Mouse (Mus musculus) thymus, adult 18-20 months (tissue): ENCODE data around the gene Nsun6.

Source experiments
- DNase-seq, 2 experiments: peaks; one replicate each; pipeline ENCODE4 v3.0.0; 2022; ENCODE audit warnings: mixed read lengths in 2 of 2

Nsun6 gene

DNA sequence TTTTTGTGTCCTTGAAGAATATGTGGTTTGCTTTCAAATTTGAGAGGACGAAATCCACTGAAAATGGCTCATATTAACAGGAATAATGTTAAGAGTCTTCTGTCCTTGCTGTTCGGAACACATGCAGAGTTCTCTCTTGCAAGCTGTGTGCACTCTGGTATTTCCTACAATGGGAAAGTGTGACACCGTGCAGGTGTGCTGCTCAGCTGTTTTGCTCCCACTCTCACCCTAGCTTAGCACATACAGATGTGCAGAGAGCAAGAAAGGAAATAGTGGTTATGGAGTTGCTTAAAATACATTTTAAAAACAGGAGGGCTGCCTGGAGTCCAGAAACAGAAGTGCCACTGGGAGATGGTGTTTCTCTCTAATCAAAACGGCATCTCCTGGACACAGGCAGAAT, 65.5 kb downstream of the Nsun6 start:
- peak; percentile 45 to 64 for DNase-seq

GRCm38 (mm10) chr2:14988451-14988850, 66.4 kb downstream of the Nsun6 start:
- no peak for DNase-seq

- DNase-seq: no peak
Measured at GRCm38 (mm10) chr2:14984029-14984428, 70.8 kb downstream of the Nsun6 start.

DNA sequence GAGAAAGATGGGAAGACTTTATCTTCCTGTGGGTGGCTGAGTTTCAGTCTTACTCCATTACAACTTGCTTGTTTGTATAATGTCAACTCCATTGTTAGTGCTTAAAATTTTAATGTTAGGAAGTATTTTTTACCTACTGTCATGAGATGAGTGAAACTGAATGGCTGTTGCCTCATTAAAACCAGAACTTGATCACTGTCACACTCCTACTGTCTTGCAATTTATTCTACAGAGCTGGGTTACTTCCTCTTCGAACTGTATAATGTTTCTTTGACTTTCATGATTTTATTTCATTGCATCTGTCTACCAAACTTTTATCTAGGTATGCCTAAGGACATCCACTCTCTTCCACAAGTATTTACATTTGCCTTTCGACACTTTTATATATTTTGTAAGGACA, 93.4 kb downstream of the Nsun6 start:
- DNase-seq: no peak

DNA sequence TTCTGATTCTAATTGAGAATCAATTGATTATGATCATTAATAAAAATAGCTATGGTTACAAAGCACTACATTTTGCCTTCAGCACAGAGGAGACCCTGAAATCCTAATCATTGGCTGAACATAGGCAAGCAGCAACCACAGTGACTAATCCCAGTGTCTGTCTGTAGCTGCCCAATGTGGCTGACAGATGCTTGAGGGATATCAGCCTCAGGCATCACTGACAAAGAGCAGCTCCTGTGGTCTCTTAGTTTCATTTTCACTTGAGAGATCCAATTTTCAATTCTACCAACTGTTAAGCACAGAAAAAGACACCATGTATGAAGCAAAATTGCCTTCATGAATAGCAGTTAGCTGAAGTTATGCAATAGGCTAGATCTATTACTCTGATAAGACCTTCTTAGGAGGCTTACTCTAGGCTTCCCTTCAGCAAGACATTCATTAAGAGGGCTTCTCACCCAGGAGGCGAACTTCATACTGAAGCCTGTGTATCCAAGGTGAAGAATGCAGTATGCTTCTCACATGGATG, 93.8 kb downstream of the Nsun6 start:
- DNase-seq: no peak

DNA sequence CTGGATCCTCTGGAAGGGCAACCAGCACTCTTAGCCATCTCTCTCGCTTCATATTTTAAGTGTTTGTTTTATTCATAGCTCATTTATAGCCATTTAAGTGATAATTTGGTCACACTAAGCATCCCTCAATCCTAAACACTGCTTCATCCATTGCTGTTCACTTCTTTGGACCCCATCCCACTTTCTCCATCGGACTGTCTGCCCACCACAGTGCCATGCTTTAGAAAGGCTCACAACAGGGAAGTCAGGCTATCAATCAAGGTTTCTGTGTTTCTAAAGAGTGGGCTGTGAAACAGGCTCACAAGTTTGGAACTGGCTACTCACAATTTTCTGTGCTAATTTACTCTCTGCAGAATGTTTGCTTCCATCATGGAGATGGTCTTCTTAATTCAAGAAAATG, 101.8 kb downstream of the Nsun6 start:
- DNase-seq: no peak
